Comparison of ENCODE assay signal across 20 mouse cellular contexts in genomic region chr7:102102696-102103095, GRCm38 (mm10). TPM values are rescaled to one million over a fixed set of nuclear protein-coding genes. Genes with fewer than 3 reads are reported as not detected.
DNase-seq lines count a peak whose midpoint lies in the region; ATAC-seq lines count a peak whose summit lies in the region.
"Had no signal": no experiment of that assay in that cellular context is flagged by ENCODE, and none has a peak within 500 bp of the region (broad histone marks: within the 10 kb centered on the region; RNA-seq: fewer than 3 reads in every experiment).

No protein-coding gene starts in this region.

- 58% methylated on average over 6 of the region's 6 CpGs for WGBS in heart, embryonic 11.5 days (ENCODE audit: insufficient replicate concordance)
- WGBS in heart, embryonic 12.5 days = 55% methylated on average over 6 of the region's 6 CpGs
- WGBS in neural tube, embryonic 14.5 days = 52% methylated on average over 6 of the region's 6 CpGs
- 54% methylated on average over 6 of the region's 6 CpGs for WGBS in neural tube, embryonic 15.5 days

- H3K36me3 ChIP-seq in heart, embryonic 11.5 days (ENCODE audit: control insufficient read depth, insufficient read depth, low read length) = no peaks in the 10 kb centered on the region
- no peaks in the 10 kb centered on the region for H3K36me3 ChIP-seq in heart, embryonic 12.5 days
- no peaks in the 10 kb centered on the region for H3K36me3 ChIP-seq in neural tube, embryonic 14.5 days (ENCODE audit: control insufficient read depth, insufficient read depth, low read length)
- H3K36me3 ChIP-seq in neural tube, embryonic 15.5 days = no peaks in the 10 kb centered on the region
- H3K36me3 ChIP-seq: G1E; intestine, embryonic 15.5 days; midbrain, embryonic 15.5 days had no signal

- peaks cover 28% of the 10 kb centered on the region for H3K4me1 ChIP-seq in heart, embryonic 11.5 days (ENCODE audit: control insufficient read depth, insufficient read depth, low read length)
- H3K4me1 ChIP-seq in heart, embryonic 12.5 days (replicated peaks) = peaks cover 49% of the 10 kb centered on the region
- H3K4me1 ChIP-seq in neural tube, embryonic 14.5 days (ENCODE audit: control insufficient read depth, insufficient read depth, low read length) = peaks cover 4% of the 10 kb centered on the region; the same call in 1 of the 2 replicates
- peaks cover 14% of the 10 kb centered on the region for H3K4me1 ChIP-seq in neural tube, embryonic 15.5 days

- H3K27me3 ChIP-seq in heart, embryonic 11.5 days (ENCODE audit: control insufficient read depth, insufficient read depth, low read length) = no peaks in the 10 kb centered on the region
- 0 out of 2 replicates have a peak, but pooled peaks cover 6% of the 10 kb centered on the region for H3K27me3 ChIP-seq in heart, embryonic 12.5 days (replicated peaks)
- no peaks in the 10 kb centered on the region for H3K27me3 ChIP-seq in neural tube, embryonic 14.5 days (ENCODE audit: control insufficient read depth, insufficient read depth, low read length)
- H3K27me3 ChIP-seq in neural tube, embryonic 15.5 days (replicated peaks) = no peaks in the 10 kb centered on the region; the same call in 1 of the 2 replicates
- H3K27me3 ChIP-seq: intestine, embryonic 15.5 days; midbrain, embryonic 15.5 days had no signal

- peak; percentile 43 for DNase-seq in adrenal gland, postnatal 14 days
- DNase-seq in adrenal gland, postnatal 4 days (ENCODE audit: low spot score in 2 of 2) = no peak
- no peak for DNase-seq in lung, postnatal 4 days
- DNase-seq: layer of hippocampus, postnatal 36 days; thymus, postnatal 4 days had no signal

- no peak overlapping the region for H3K4me3 ChIP-seq in heart, embryonic 11.5 days (ENCODE audit: low read depth, low read length)
- no peak overlapping the region for H3K4me3 ChIP-seq in heart, embryonic 12.5 days
- no peak overlapping the region for H3K4me3 ChIP-seq in neural tube, embryonic 14.5 days (ENCODE audit: low read depth, low read length)
- H3K4me3 ChIP-seq in neural tube, embryonic 15.5 days (replicated peaks) = no peak overlapping the region
- H3K4me3 ChIP-seq: intestine, embryonic 15.5 days; midbrain, embryonic 15.5 days had no signal

- H3K9me3 ChIP-seq in heart, embryonic 11.5 days (replicated peaks; ENCODE audit: control insufficient read depth, low read length) = no peaks in the 10 kb centered on the region
- no peaks in the 10 kb centered on the region for H3K9me3 ChIP-seq in heart, embryonic 12.5 days (replicated peaks)
- H3K9me3 ChIP-seq in neural tube, embryonic 14.5 days (ENCODE audit: control insufficient read depth, low read length) = no peaks in the 10 kb centered on the region
- no peaks in the 10 kb centered on the region for H3K9me3 ChIP-seq in neural tube, embryonic 15.5 days (replicated peaks)
- H3K9me3 ChIP-seq: G1E; intestine, embryonic 15.5 days; midbrain, embryonic 15.5 days had no signal

- H3K4me2 ChIP-seq in heart, embryonic 11.5 days = 0 out of 2 replicates have a peak overlapping the region, but pooled peaks have one; percentile 18
- no peak overlapping the region for H3K4me2 ChIP-seq in heart, embryonic 12.5 days
- no peak overlapping the region for H3K4me2 ChIP-seq in neural tube, embryonic 14.5 days (ENCODE audit: low read depth, low read length)
- H3K4me2 ChIP-seq in neural tube, embryonic 15.5 days = no peak overlapping the region
- H3K4me2 ChIP-seq: intestine, embryonic 15.5 days; midbrain, embryonic 15.5 days had no signal

- no peak overlapping the region for H3K27ac ChIP-seq in heart, embryonic 11.5 days (ENCODE audit: low read depth, low read length)
- H3K27ac ChIP-seq in heart, embryonic 12.5 days (ENCODE audit: poor library complexity, severe bottlenecking) = no peak overlapping the region
- no peak overlapping the region for H3K27ac ChIP-seq in neural tube, embryonic 14.5 days (ENCODE audit: low read depth, low read length)
- no peak overlapping the region for H3K27ac ChIP-seq in neural tube, embryonic 15.5 days (replicated peaks)
- H3K27ac ChIP-seq: intestine, embryonic 15.5 days; midbrain, embryonic 15.5 days had no signal

- no peak; the same call in 1 of the 2 replicates for ATAC-seq in heart, embryonic 11.5 days (replicated peaks; ENCODE audit: insufficient number of reproducible peaks, low FRiP score, low TSS enrichment)
- no peak for ATAC-seq in heart, embryonic 12.5 days (ENCODE audit: insufficient number of reproducible peaks, low FRiP score)
- ATAC-seq in neural tube, embryonic 14.5 days (ENCODE audit: low read depth) = peak; percentile 32; the same call in 1 of the 2 replicates
- ATAC-seq in neural tube, embryonic 15.5 days (ENCODE audit: low FRiP score) = no peak
- no peak for ATAC-seq in monocyte, adult 5-6 weeks (replicated peaks; ENCODE audit: insufficient number of reproducible peaks, low FRiP score, low TSS enrichment, poor library complexity, severe bottlenecking)
- ATAC-seq: intestine, embryonic 15.5 days; midbrain, embryonic 15.5 days had no signal

- no peak overlapping the region for H3K9ac ChIP-seq in heart, embryonic 11.5 days (ENCODE audit: low read depth, low read length)
- no peak overlapping the region for H3K9ac ChIP-seq in heart, embryonic 12.5 days
- no peak overlapping the region for H3K9ac ChIP-seq in neural tube, embryonic 14.5 days (replicated peaks; ENCODE audit: low read depth, low read length)
- no peak overlapping the region for H3K9ac ChIP-seq in neural tube, embryonic 15.5 days (replicated peaks)
- H3K9ac ChIP-seq: intestine, embryonic 15.5 days; midbrain, embryonic 15.5 days had no signal

RNA-seq across cellular contexts. Expression of gene Art1, which starts 1.2 kb away (rescaled TPM):
- not detected in 2 replicates for total RNA-seq in adrenal gland, postnatal 14 days (2021)
- total RNA-seq in adrenal gland, postnatal 4 days (2021) = 1 to 10 TPM; 2.0 to 7.7 TPM
- 9.5 and 9.8 TPM in 2 replicates for polyA plus RNA-seq in heart, embryonic 11.5 days (2014; fragmentation: Nextera tagmentation; extraction: Ambion mirVana)
- polyA plus RNA-seq in heart, embryonic 12.5 days (2016; fragmentation: Nextera tagmentation; extraction: Ambion mirVana) = 8.0 and 9.0 TPM in 2 replicates
- polyA plus RNA-seq in neural tube, embryonic 14.5 days (2014; fragmentation: Nextera tagmentation; extraction: Ambion mirVana) = 0.50 and 0.58 TPM in 2 replicates
- 1.5 and 2.5 TPM in 2 replicates for polyA plus RNA-seq in neural tube, embryonic 15.5 days (2015; fragmentation: Nextera tagmentation; extraction: Ambion mirVana)
- not detected in 3 replicates for total RNA-seq in monocyte, adult 5-6 weeks (2017)
- total RNA-seq: layer of hippocampus, postnatal 36 days; megakaryocyte, adult 5-6 weeks had no signal
- polyA plus RNA-seq: G1E had no signal

RNA-seq across cellular contexts. Expression of gene Art5, which starts 6.6 kb away (rescaled TPM):
- total RNA-seq in adrenal gland, postnatal 14 days (2021) = 0.44 TPM in 1 of 2 replicates, not detected in the other
- total RNA-seq in adrenal gland, postnatal 4 days (2021) = under 1 TPM; 0.45 to 0.93 TPM
- polyA plus RNA-seq in heart, embryonic 11.5 days (2014; fragmentation: Nextera tagmentation; extraction: Ambion mirVana) = 0.84 and 1.9 TPM in 2 replicates
- polyA plus RNA-seq in heart, embryonic 12.5 days (2016; fragmentation: Nextera tagmentation; extraction: Ambion mirVana) = 1.4 and 2.3 TPM in 2 replicates
- 0.13 TPM in 1 of 2 replicates, not detected in the other for polyA plus RNA-seq in neural tube, embryonic 14.5 days (2014; fragmentation: Nextera tagmentation; extraction: Ambion mirVana)
- polyA plus RNA-seq in neural tube, embryonic 15.5 days (2015; fragmentation: Nextera tagmentation; extraction: Ambion mirVana) = 0.23 and 0.52 TPM in 2 replicates
- total RNA-seq in monocyte, adult 5-6 weeks (2017) = not detected in 3 replicates
- total RNA-seq: granulocyte monocyte progenitor cell, adult 5-6 weeks; layer of hippocampus, postnatal 36 days had no signal
- polyA plus RNA-seq: G1E had no signal

RNA-seq across cellular contexts. Expression of gene Chrna10, which starts 13.9 kb away (rescaled TPM):
- not detected in 2 replicates for total RNA-seq in adrenal gland, postnatal 14 days (2021)
- total RNA-seq in adrenal gland, postnatal 4 days (2021) = not detected
- not detected in 2 replicates for polyA plus RNA-seq in heart, embryonic 11.5 days (2014; fragmentation: Nextera tagmentation; extraction: Ambion mirVana)
- not detected in 2 replicates for polyA plus RNA-seq in heart, embryonic 12.5 days (2016; fragmentation: Nextera tagmentation; extraction: Ambion mirVana)
- 0.21 TPM in 1 of 2 replicates, not detected in the other for polyA plus RNA-seq in neural tube, embryonic 14.5 days (2014; fragmentation: Nextera tagmentation; extraction: Ambion mirVana)
- not detected in 2 replicates for polyA plus RNA-seq in neural tube, embryonic 15.5 days (2015; fragmentation: Nextera tagmentation; extraction: Ambion mirVana)
- not detected in 3 replicates for total RNA-seq in monocyte, adult 5-6 weeks (2017)
- total RNA-seq: granulocyte monocyte progenitor cell, adult 5-6 weeks; layer of hippocampus, postnatal 36 days; megakaryocyte, adult 5-6 weeks had no signal
- polyA plus RNA-seq: embryonic facial prominence, embryonic 11.5 days; G1E; limb, embryonic 11.5 days; midbrain, embryonic 15.5 days; neural tube, embryonic 11.5 days had no signal

RNA-seq across cellular contexts. Expression of gene Trpc2, which starts 19.8 kb away (rescaled TPM):
- not detected in 2 replicates for total RNA-seq in adrenal gland, postnatal 14 days (2021)
- under 1 TPM; 0.17 to 0.28 TPM for total RNA-seq in adrenal gland, postnatal 4 days (2021)
- polyA plus RNA-seq in heart, embryonic 11.5 days (2014; fragmentation: Nextera tagmentation; extraction: Ambion mirVana) = not detected in 2 replicates
- 0.15 and 0.58 TPM in 2 replicates for polyA plus RNA-seq in heart, embryonic 12.5 days (2016; fragmentation: Nextera tagmentation; extraction: Ambion mirVana)
- polyA plus RNA-seq in neural tube, embryonic 14.5 days (2014; fragmentation: Nextera tagmentation; extraction: Ambion mirVana) = not detected in 2 replicates
- 0.24 TPM in 1 of 2 replicates, not detected in the other for polyA plus RNA-seq in neural tube, embryonic 15.5 days (2015; fragmentation: Nextera tagmentation; extraction: Ambion mirVana)
- total RNA-seq in monocyte, adult 5-6 weeks (2017) = 0.29 to 0.43 TPM in 2 of 3 replicates, not detected in the other
- total RNA-seq: granulocyte monocyte progenitor cell, adult 5-6 weeks; hematopoietic stem cell, adult 5-6 weeks had no signal
- polyA plus RNA-seq: embryonic facial prominence, embryonic 11.5 days; G1E; intestine, embryonic 15.5 days; limb, embryonic 11.5 days; midbrain, embryonic 15.5 days; neural tube, embryonic 11.5 days; testis, adult 2 months had no signal

RNA-seq across cellular contexts. Expression of gene Xntrpc, which starts 37.2 kb away (rescaled TPM):
- total RNA-seq in adrenal gland, postnatal 14 days (2021) = 1.2 and 1.5 TPM in 2 replicates
- 1 to 10 TPM; 2.1 to 2.4 TPM for total RNA-seq in adrenal gland, postnatal 4 days (2021)
- 0.70 and 1.4 TPM in 2 replicates for polyA plus RNA-seq in heart, embryonic 11.5 days (2014; fragmentation: Nextera tagmentation; extraction: Ambion mirVana)
- polyA plus RNA-seq in heart, embryonic 12.5 days (2016; fragmentation: Nextera tagmentation; extraction: Ambion mirVana) = 0.90 and 1.5 TPM in 2 replicates
- 0.98 and 1.5 TPM in 2 replicates for polyA plus RNA-seq in neural tube, embryonic 14.5 days (2014; fragmentation: Nextera tagmentation; extraction: Ambion mirVana)
- polyA plus RNA-seq in neural tube, embryonic 15.5 days (2015; fragmentation: Nextera tagmentation; extraction: Ambion mirVana) = 0.86 and 1.1 TPM in 2 replicates
- total RNA-seq in monocyte, adult 5-6 weeks (2017) = 0.87 TPM in 1 of 3 replicates, not detected in the others
